Mouse (Mus musculus) midbrain, embryonic 10.5 days (tissue): ENCODE data around the gene Zfp142. TPM values are rescaled to one million over a fixed set of nuclear protein-coding genes. Genes with fewer than 3 reads are reported as not detected.

Experiments
- DNase-seq: peaks from one replicate; pipeline ENCODE4 v3.0.0-alpha.2; 2017; ENCODE audit warnings: low spot score
- H3K27ac ChIP-seq: fragments of 300-500 bp; sonication (generic); replicated peaks from 2 replicates; pipeline ENCODE4 v1.5.1; 2016; ENCODE audit warnings: mild to moderate bottlenecking
- H3K27me3 ChIP-seq: fragments of 300-500 bp; sonication (generic); 2 replicates; pipeline ENCODE4 v1.6.1; 2016; ENCODE audit warnings: low read depth, mild to moderate bottlenecking; ENCODE audit not compliant: poor library complexity, severe bottlenecking
- H3K36me3 ChIP-seq: fragments of 300-500 bp; sonication (generic); 2 replicates; pipeline ENCODE4 v1.6.1; 2016; ENCODE audit warnings: mild to moderate bottlenecking, moderate library complexity
- H3K4me1 ChIP-seq: fragments of 300-500 bp; sonication (generic); 2 replicates; pipeline ENCODE4 v1.6.1; 2016
- H3K4me3 ChIP-seq: fragments of 300-500 bp; sonication (generic); 2 replicates; pipeline ENCODE4 v1.5.1; 2016; ENCODE audit warnings: mild to moderate bottlenecking, moderate library complexity
- H3K9me3 ChIP-seq: fragments of 300-500 bp; sonication (generic); replicated peaks from 2 replicates; pipeline ENCODE4 v1.6.1; 2016; ENCODE audit warnings: mild to moderate bottlenecking
- WGBS: fragments of 180-500 bp; shearing (Covaris S2); methylation state at CpG from one replicate; pipeline ENCODE4 v1.1.7; 2016; 5-methylcytosine and 5-hydroxymethylcytosine counted together
- microRNA-seq: library from miRNA; unstranded; fragments of <30 nt; microRNA quantifications from one replicate; pipeline ENCODE4, GENCODE M21; 2017
- polyA plus RNA-seq: library from polyadenylated mRNA; unstranded; fragments of >200 nt; fragmentation: Nextera tagmentation; extraction: Ambion mirVana; gene quantifications from 2 replicates; pipeline ENCODE4 v1.2.1, GENCODE M21; 2016

Gene Zfp142
- polyA plus RNA-seq, 1 experiment from 2014 or later, result 9.3 TPM

- Histone ChIP-seq H3K9me3 (no peaks in the 10 kb centered on the region), H3K27me3 (no peaks in the 10 kb centered on the region), H3K27ac (no peak overlapping the region), H3K4me1 (no peaks in the 10 kb centered on the region), H3K36me3 (peaks cover 100% of the 10 kb centered on the region), H3K4me3 (no peak overlapping the region)
- no peak for DNase-seq
- WGBS, result 94% methylated on average over 29 of the region's 29 CpGs
These were observed 18.0 kb downstream of the Zfp142 start for GRCm38 (mm10) chr1:74569739-74570719.

GRCm38 (mm10) chr1:74565834-74566233, 22.2 kb downstream of the Zfp142 start:
- no peaks in the 10 kb centered on the region for H3K4me1 ChIP-seq
- 68% methylated on average over 6 of the region's 6 CpGs for WGBS

GRCm38 (mm10) chr1:74559061-74559460, 29.0 kb downstream of the Zfp142 start:
- DNase-seq, result no peak
- Histone ChIP-seq H3K4me1 (no peaks in the 10 kb centered on the region), H3K36me3 (peaks cover 13% of the 10 kb centered on the region), H3K27me3 (no peaks in the 10 kb centered on the region), H3K9me3 (no peaks in the 10 kb centered on the region), H3K27ac (no peak overlapping the region), H3K4me3 (no peak overlapping the region)
- 88% methylated on average over 5 of the region's 5 CpGs for WGBS

More at GRCm38 (mm10) chr1:74565834-74566233, 22.2 kb downstream of the Zfp142 start:
- Histone ChIP-seq H3K4me3 (no peak overlapping the region), H3K9me3 (no peaks in the 10 kb centered on the region), H3K27me3 (no peaks in the 10 kb centered on the region), H3K36me3 (peaks cover 81% of the 10 kb centered on the region), H3K27ac (no peak overlapping the region)
- DNase-seq, result no peak

DNA sequence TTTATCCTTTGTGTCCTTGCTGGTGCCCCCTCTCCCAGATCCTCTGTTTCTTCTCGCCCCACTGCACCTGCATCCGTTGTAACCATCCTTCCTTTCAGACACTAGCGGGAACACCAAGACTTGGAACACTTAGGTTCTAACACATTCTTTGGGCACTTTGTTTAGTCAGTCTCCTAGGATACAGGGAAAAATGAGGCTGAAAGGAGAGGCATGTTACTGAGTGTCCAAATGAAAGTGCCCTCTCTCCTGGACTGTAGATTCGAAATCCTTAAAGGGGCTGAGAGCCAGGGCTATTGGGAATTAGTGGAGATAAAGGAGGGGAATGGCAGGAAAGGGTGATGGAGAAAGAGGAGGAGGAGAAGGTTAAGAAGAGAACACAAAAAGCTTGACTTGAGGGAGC, 43.9 kb downstream of the Zfp142 start, which contains the start of gene Usp37:
Gene Usp37, minus strand, starts transcription at position 101 of the 400 bp plus-strand sequence.
- no peaks in the 10 kb centered on the region for H3K27me3 ChIP-seq
- WGBS, result 32% methylated on average over 4 of the region's 4 CpGs
- peaks cover 27% of the 10 kb centered on the region for H3K4me1 ChIP-seq
- H3K27ac ChIP-seq, result peak within 1 kb of the TSS; percentile 23
- H3K36me3 ChIP-seq, result no peaks in the 10 kb centered on the region
- DNase-seq, result no peak
- no peak within 1 kb of the TSS for H3K4me3 ChIP-seq
- no peaks in the 10 kb centered on the region for H3K9me3 ChIP-seq

DNA sequence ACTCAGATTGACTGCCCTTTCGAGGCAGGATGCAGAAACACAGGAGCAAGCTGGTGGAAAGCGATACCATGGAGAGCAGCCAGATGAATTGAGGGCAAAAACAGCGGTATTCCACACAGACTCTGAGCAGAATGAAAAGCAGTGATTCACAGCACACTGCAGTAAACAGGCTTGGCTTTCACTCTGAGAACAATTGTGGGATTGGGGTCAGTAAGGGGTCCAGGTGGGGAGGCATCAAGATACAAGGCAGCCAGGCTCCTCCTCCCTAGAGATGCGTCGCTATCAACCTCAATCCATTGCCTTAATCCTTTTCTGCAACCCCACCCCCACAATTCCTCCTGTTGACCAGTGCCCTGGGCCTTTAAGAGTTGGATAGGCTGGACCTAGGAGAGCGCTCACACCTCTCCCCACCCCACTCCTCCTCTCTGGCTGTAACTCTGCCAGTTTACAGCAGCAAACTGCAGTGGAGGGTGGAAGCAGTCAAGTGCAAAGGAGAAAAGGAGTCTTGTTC, 45.5 kb downstream of the Zfp142 start, which contains the start of gene Plcd4:
Gene Plcd4, plus strand, starts transcription at position 438 of the 511 bp plus-strand sequence.
- Histone ChIP-seq H3K4me1 (peaks cover 27% of the 10 kb centered on the region), H3K36me3 (no peaks in the 10 kb centered on the region), H3K27me3 (no peaks in the 10 kb centered on the region), H3K4me3 (peak within 1 kb of the TSS; percentile 30), H3K27ac (peak within 1 kb of the TSS; percentile 61), H3K9me3 (no peaks in the 10 kb centered on the region)
- 9% methylated on average over 6 of the region's 6 CpGs for WGBS
- peak; percentile 22 for DNase-seq

DNA sequence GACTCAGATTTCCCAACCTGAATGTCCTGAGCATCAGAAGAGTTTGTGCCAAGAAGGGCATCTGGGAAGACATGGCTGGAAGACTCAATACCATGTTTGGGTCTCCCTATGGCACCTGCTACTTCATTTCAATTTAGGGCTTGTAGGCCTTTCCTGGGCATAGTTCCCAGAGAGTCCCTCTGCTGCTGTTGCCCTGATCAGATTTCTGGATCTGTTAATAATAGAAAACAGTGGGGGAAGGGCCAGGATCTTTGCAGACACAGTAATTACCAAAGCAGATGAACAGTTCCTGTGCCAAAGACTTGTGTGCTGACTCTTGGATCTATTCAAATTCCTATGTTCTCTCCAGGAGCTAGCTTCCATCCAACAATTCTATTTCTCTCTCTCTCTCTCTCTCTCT, 49.4 kb downstream of the Zfp142 start:
- no peaks in the 10 kb centered on the region for H3K36me3 ChIP-seq
- no peaks in the 10 kb centered on the region for H3K9me3 ChIP-seq
- no peak for DNase-seq
- H3K4me1 ChIP-seq, result peaks cover 15% of the 10 kb centered on the region
- H3K27ac ChIP-seq, result no peak overlapping the region
- H3K4me3 ChIP-seq, result no peak overlapping the region
- no peaks in the 10 kb centered on the region for H3K27me3 ChIP-seq

DNA sequence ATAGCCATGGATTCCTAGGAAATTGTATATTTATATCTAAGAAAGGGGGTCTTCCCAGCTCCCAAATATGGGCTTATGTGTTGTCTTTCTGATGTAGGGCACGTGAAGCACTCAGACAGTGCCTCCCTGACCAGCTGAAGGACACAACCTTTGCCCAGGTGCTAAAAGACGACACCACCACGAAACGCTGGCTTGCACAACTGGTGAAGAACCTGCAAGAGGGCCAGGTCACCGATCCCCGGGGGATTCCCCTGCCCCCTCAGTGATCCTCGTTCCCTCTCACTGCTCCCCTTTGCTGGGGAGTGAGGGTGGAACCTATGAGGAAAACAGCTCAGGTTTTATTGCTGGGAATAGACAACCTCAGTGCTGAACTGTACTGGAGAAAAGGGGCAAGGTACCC, 59.5 kb downstream of the Zfp142 start:
- H3K27ac ChIP-seq, result no peak overlapping the region
- DNase-seq, result no peak
- 96% methylated on average over 7 of the region's 7 CpGs for WGBS
- no peaks in the 10 kb centered on the region for H3K27me3 ChIP-seq
- no peaks in the 10 kb centered on the region for H3K4me1 ChIP-seq
- H3K9me3 ChIP-seq, result no peaks in the 10 kb centered on the region
- H3K36me3 ChIP-seq, result peaks cover 97% of the 10 kb centered on the region
- H3K4me3 ChIP-seq, result no peak overlapping the region

DNA sequence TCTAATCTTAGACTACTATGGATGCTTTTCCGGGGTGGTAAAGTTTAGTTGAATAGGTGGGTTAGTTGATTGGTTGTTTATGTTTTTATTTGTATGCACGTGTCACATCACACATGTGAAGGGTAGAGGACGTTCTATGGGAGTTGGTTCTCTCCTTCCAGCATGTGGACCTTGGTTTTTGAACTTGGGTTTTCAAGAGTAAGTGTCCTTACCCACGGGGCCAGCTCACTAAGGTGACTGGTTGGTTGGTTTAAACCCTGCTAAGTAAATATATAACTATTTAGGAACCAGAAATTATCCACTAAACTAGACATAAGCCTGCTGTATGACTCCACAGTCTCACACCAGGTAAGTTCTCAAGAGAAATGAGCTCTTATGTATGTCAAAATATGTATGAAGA, 63.3 kb downstream of the Zfp142 start:
- Histone ChIP-seq H3K27ac (no peak overlapping the region), H3K36me3 (peaks cover 100% of the 10 kb centered on the region), H3K4me1 (no peaks in the 10 kb centered on the region), H3K27me3 (no peaks in the 10 kb centered on the region), H3K9me3 (no peaks in the 10 kb centered on the region), H3K4me3 (no peak overlapping the region)
- WGBS, result 91% methylated on average over 4 of the region's 4 CpGs
- DNase-seq, result no peak

DNA sequence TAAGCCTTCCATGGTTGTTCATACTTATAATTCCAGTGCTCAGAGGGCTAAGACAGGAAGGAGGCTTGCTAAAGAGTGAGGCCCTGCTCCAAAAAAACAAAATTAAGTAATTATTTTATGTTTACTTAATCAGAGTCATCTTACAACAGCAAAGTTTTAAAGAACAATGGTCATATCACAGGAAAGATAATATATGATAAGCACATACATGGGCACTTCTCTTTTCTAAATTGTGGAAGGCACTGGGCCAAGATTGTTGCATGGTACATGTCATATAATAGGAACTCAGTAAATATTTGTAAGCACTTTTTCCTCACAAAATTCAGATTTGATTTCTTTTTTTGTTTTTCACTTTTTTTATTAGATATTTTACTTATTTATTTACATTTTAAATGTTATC, 68.2 kb downstream of the Zfp142 start:
- Histone ChIP-seq H3K27me3 (no peaks in the 10 kb centered on the region), H3K4me3 (no peak overlapping the region), H3K36me3 (peaks cover 92% of the 10 kb centered on the region), H3K27ac (no peak overlapping the region), H3K4me1 (no peaks in the 10 kb centered on the region), H3K9me3 (no peaks in the 10 kb centered on the region)
- no peak for DNase-seq

Small RNA genes lying within 50 kb of the gene (microRNA-seq; reads per million reads assigned to microRNA genes)
- not detected for gene Gm25035

Other genes with a start within 250 kb of the Zfp142 start
- 0.12 and 0.22 TPM in 2 replicates for gene Catip, start 226.1 kb downstream of the Zfp142 start, polyA plus RNA-seq
- 1.4 and 2.2 TPM in 2 replicates for gene Slc11a1, start 213.1 kb downstream of the Zfp142 start, polyA plus RNA-seq
- 31.8 and 34.4 TPM in 2 replicates for gene Ctdsp1, start 196.7 kb downstream of the Zfp142 start, polyA plus RNA-seq
- gene Vil1, start 178.9 kb downstream of the Zfp142 start, polyA plus RNA-seq, result 0.15 and 0.25 TPM in 2 replicates
- gene Cnot9, start 82.2 kb downstream of the Zfp142 start, polyA plus RNA-seq, result 103 and 104 TPM in 2 replicates
- 2.0 and 2.8 TPM in 2 replicates for gene Plcd4, start 45.4 kb downstream of the Zfp142 start, polyA plus RNA-seq
- gene Usp37, start 44.0 kb downstream of the Zfp142 start, polyA plus RNA-seq, result 50.1 and 51.5 TPM in 2 replicates
- gene Bcs1l, start within 50 bp of the Zfp142 start, polyA plus RNA-seq, result 18.9 and 20.2 TPM in 2 replicates
- 33.7 and 37.8 TPM in 2 replicates for gene Rnf25, start 13.2 kb upstream of the Zfp142 start, polyA plus RNA-seq
- 13.8 and 17.3 TPM in 2 replicates for gene Stk36, start 13.2 kb upstream of the Zfp142 start, polyA plus RNA-seq
- gene Ttll4, start 73.5 kb upstream of the Zfp142 start, polyA plus RNA-seq, result 42.6 and 43.6 TPM in 2 replicates
- gene Cyp27a1, start 125.3 kb upstream of the Zfp142 start, polyA plus RNA-seq, result 6.7 and 6.9 TPM in 2 replicates
- gene Prkag3, start 161.0 kb upstream of the Zfp142 start, polyA plus RNA-seq, result not detected in 2 replicates
- 8.7 and 11.0 TPM in 2 replicates for gene Wnt6, start 183.6 kb upstream of the Zfp142 start, polyA plus RNA-seq
- 0.85 and 1.3 TPM in 2 replicates for gene Wnt10a, start 203.3 kb upstream of the Zfp142 start, polyA plus RNA-seq